Mouse (Mus musculus): Measurements from ENCODE around the gene Sclt1. TPM values are rescaled to one million over a fixed set of nuclear protein-coding genes. Genes with fewer than 3 reads are reported as not detected.
"Not testable (repeated sequence)": the region's sequence is repeated elsewhere in the genome, so short reads cannot be mapped to it uniquely, and the experiment has no call there.

The Sclt1 gene
- 1 to 10 TPM; 4.6 to 5.0 TPM for total RNA-seq (2021)
- long read RNA-seq, experiment 1, partial matches to known transcripts = 0 of 12 reads
- long read RNA-seq, experiment 1, other reads (novel, unspliced or antisense) = 8 of 12 reads
- long read RNA-seq, experiment 2, transcript Sclt1-201 (21 exons, 3,005 nt) = major isoform, 5 of 5 reads
- long read RNA-seq, experiment 2, partial matches to known transcripts = 0 of 5 reads
- long read RNA-seq, experiment 2, other reads (novel, unspliced or antisense) = 0 of 5 reads

- peak; percentile 96 for DNase-seq
Observed at GRCm38 (mm10) chr3:41742278-41742934, at the start of gene Sclt1, which contains the start of gene D3Ertd751e. TSS of gene Sclt1 (minus strand) at chr3:41742514. TSS of gene D3Ertd751e (plus strand) at chr3:41742611.

GRCm38 (mm10) chr3:41762091-41762490 lies 19.8 kb upstream of the Sclt1 start:
- DNase-seq = no peak

- no peak for DNase-seq
Observed at GRCm38 (mm10) chr3:41754556-41754955, 12.2 kb upstream of the Sclt1 start.

GRCm38 (mm10) chr3:41743436-41743835 lies 1.1 kb upstream of the Sclt1 start:
- DNase-seq = no peak

- DNase-seq = no peak
Observed at GRCm38 (mm10) chr3:41741601-41742277, 575 bp downstream of the Sclt1 start.

- no peak for DNase-seq
Observed at GRCm38 (mm10) chr3:41695681-41696080, 46.6 kb downstream of the Sclt1 start.

- no peak for DNase-seq
Observed at GRCm38 (mm10) chr3:41692440-41693142, 49.7 kb downstream of the Sclt1 start.

- DNase-seq = not testable (repeated sequence)
Observed at GRCm38 (mm10) chr3:41690114-41690640, 52.1 kb downstream of the Sclt1 start.

GRCm38 (mm10) chr3:41686396-41686795 lies 55.9 kb downstream of the Sclt1 start:
- no peak for DNase-seq

- DNase-seq = no peak
Observed at GRCm38 (mm10) chr3:41682084-41682483, 60.2 kb downstream of the Sclt1 start.

- DNase-seq = no peak
Observed at GRCm38 (mm10) chr3:41676648-41677047, 65.7 kb downstream of the Sclt1 start.

GRCm38 (mm10) chr3:41674778-41675177 lies 67.5 kb downstream of the Sclt1 start:
- DNase-seq = no peak

- DNase-seq = no peak
Observed at GRCm38 (mm10) chr3:41655642-41656041, 86.7 kb downstream of the Sclt1 start.

GRCm38 (mm10) chr3:41620971-41621370 lies 121.3 kb downstream of the Sclt1 start:
- no peak for DNase-seq

GRCm38 (mm10) chr3:41618488-41618887 lies 123.8 kb downstream of the Sclt1 start:
- no peak for DNase-seq

- DNase-seq = no peak
Observed at GRCm38 (mm10) chr3:41618036-41618435, 124.3 kb downstream of the Sclt1 start.

GRCm38 (mm10) chr3:41614230-41614985 lies 127.9 kb downstream of the Sclt1 start:
- no peak for DNase-seq

GRCm38 (mm10) chr3:41613706-41614105 lies 128.6 kb downstream of the Sclt1 start:
- DNase-seq = no peak

- no peak for DNase-seq
Observed at GRCm38 (mm10) chr3:41612211-41612610, 130.1 kb downstream of the Sclt1 start.

GRCm38 (mm10) chr3:41609071-41609470 lies 133.2 kb downstream of the Sclt1 start:
- DNase-seq = no peak

- DNase-seq = no peak
Observed at GRCm38 (mm10) chr3:41607467-41607866, 134.8 kb downstream of the Sclt1 start.

GRCm38 (mm10) chr3:41607050-41607449 lies 135.3 kb downstream of the Sclt1 start:
- no peak for DNase-seq

All from gastrocnemius, postnatal 25 days (tissue).